Mouse (Mus musculus): ENCODE results near the gene Gm20605.

- no peak for TF ChIP-seq CTCF (IDR thresholded peaks at IDR 0.05; ENCODE audit: low read depth, low read length)
- no peak for TF ChIP-seq GATA1 (IDR thresholded peaks at IDR 0.05; ENCODE audit: borderline replicate concordance, low read length)
- TF ChIP-seq TAL1 (conservative IDR thresholded peaks at IDR 0.05; ENCODE audit: low read depth, low read length), result no peak
Measured at GRCm38 (mm10) chr5:137630602-137631001, 1.6 kb downstream of the Gm20605 start.

Measured in G1E (cell line).